Mouse (Mus musculus): ENCODE data around the gene Rnls.

The Rnls gene

DNA sequence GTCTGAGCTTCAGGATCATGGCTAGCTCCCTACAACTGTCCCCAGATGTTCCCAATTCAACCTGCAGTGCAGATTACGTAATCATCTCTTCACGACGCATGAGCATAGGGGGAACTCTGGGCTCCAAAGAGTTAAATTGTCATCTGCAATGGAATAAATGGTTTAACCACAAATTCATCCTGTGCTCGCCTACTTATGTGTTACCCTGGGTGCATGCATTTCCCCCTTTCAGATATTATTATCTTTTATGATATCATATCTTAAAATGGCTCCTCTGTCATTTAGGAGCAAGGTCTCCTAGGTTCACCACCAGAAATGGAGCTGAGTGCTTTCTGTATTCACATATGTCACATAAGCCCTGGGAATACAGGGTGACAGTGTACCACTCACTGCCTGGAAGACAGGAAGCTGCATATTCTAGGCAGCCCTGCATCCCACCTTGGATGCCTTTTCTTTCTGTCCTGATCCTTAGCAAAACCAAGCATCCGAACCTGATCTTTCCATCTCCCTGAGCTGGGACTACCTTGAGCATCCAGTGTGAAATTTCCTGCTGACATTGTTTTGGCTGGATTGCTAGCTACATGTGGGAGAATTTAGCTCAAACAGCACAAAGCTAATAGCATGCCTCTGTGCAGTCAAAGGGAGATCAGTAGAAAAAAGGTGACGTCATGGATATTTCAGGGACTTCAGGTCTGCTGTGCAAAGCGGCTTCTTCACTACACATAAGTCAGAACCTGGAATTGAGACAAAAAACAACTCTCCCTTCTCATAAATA lies 289.9 kb downstream of the Rnls start:
- DNase-seq = no peak

DNA sequence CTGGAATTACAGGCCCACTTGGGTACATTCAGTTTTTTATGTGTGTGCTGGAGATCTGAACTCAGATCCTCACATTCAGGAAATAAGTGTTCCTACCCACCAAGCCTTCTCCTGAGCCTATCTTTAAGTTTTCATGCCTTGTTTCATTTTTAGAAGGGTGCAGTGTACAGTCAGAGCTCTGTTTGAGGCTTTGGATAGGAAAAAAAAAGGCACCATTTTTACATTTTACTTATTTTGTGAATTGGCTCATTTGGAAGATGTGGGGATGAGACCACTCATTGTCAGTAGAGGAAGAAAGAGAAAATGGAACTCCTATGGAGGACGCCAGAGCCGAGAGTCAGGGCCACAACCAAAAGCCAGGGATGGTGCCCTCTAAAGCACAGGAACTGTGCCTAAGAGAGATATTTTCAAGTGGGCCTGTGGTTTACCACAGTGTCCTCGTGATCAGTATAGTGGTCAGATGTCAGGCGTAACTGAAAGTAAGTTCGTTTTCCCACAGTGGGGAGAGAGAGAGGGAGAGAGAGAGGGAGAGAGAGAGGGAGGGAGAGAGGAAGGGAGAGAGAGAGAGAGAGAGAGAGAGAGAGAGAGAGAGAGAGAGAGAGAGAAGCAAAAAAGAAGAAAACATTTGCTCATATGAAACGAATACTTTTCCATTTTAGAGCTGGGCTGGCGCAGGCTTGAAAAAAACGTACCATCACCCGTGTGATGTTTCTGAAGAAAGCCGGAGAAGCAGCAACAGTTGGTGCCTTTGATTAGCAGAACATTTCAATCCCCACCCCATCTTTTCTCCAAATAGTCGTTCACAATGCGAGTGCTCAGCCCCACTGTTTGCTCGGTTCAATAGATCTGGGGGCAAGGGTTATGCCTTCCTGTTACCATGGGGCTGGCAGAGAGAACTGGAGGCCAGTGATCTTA lies 290.7 kb downstream of the Rnls start:
- DNase-seq = no peak

DNA sequence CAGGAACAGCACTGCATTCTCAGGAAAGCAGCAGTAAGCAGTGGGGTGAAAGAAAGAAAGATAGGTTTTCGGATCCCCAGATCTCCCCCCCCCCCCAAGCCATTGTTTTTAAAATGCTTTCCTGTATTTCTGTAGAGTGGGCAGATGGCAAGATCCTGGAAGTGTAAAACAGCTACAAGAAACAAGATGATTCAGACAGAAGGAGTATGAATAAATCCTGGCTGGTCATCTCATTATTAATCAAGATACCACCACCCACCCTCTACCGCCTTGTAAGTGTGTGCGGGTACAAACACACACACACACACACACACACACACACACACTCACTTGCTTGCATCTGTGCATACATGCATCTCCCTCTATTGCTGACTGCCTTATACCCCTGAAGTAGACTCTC lies 291.5 kb downstream of the Rnls start:
- DNase-seq = no peak

DNA sequence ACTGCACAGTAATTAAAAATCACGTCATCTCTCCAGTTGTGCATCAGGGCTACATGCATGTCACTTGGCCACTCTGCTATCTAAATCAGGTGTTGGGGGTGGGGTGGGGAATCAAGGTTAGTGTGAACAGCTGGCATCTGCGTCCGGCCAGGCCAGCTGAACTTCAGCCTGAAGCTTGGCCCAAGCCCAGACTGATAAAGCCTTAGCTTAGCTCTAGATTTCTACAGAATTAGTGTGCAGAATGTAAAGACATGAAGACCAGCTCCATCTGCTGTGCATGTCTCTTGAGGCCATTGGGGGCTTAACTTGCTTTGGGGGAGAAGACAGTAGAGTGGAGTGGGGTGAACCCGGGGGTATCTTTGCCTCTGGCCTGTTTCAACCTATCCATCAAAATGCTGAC lies 292.1 kb downstream of the Rnls start:
- DNase-seq = peak in 1 of 2 experiments; percentile 20

DNA sequence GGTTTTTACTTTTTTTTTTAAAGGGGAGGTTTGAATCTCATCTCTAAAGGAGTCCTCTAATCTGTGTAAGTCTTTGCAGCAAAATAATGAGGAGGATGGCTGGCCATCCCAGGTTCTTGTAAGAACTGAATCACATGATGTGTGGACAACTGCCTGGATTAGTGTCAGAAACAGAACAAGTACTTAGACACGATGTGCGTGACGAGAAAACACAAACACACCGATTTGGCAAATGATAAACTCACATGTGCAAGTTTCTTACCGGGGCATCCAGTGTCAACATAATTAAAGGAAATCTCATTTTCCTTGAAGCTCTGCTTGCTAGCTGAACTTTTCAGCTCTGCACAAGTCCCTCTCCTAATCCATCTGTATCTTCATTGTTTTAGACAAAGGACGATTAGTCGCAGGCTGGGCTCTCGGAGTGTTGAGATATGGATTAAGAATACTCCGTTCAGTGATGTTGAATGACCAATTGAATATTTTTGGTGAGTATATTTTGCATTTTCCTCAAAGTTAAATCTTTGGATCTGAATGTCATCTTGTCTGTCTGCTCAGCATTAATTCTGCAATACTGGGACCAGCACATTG lies 292.8 kb downstream of the Rnls start:
- no peak for DNase-seq

DNA sequence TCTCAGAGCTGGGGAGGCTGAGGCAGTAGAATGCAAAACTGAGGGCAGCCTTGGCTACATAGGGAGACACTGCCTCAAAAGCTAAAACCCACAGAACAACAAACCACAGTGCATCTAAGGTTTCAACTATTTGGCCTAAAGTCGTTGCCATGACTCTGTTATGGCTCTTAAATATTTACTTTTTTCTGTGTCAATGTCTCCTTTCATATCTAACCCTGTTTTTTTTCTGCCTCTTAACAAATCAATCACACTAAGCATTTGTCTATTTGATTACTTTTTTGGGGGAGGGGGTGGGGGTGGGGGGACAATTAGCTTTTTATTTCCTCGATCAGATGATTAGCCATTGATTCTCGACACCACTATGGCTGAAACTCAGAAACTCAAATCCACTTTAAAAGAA lies 294.4 kb downstream of the Rnls start:
- no peak for DNase-seq

DNA sequence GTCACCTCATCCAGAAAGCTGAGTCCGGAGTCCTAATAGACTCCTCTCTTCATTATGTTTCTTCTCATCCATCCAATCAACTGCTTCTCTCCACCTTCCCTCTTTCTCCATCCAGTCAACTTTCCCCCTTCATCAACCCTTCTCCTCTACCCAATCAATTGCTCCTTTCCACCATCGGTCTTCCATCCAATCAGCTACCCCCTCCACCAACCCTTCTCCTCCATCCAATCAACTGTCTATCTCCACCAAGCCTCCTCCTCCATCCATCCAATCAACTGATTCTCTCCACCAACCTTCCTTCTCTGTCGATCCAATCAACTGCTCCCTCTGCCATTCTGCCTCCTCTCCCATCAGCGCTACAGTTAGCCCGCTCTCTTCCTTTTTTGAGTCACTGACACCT lies 295.5 kb downstream of the Rnls start:
- no peak for DNase-seq

DNA sequence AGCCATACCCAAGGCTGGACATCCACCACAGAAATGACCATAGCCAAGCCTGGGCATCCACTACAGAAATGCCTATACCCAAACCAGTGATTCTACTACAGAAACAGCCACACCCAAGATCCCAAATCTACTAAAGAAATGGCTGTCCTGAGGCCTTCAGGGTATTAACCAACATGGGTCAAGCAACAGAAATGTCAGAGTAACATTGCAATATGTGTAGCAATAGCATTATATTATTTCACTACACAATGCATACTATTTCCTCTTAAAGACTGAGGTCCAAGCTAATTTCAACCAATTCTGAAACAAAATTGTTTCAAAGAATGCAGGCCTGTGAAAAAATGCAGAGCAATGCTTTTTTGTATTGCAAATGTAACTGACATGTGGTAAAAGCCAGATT lies 299.5 kb downstream of the Rnls start:
- no peak for DNase-seq

DNA sequence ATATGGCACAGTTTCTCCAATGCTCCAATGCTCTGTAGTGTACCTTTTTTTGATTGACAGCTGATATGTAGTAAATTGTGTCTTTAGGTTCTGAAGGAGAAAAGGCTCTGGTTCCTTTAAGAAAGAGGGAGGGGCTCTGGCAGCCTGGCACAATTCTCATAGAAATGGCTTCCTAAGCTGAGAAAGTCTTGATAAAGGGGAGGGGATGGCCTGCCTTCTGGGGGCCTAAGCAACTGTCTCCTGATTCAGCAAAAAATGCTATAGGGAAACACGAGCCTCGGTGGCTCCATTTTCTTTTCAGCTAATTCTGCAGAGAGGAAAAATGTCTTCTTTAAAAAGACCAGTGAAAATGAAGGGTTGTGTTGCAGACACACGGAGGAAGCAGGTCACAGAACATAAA lies 300.8 kb downstream of the Rnls start:
- DNase-seq = no peak

DNA sequence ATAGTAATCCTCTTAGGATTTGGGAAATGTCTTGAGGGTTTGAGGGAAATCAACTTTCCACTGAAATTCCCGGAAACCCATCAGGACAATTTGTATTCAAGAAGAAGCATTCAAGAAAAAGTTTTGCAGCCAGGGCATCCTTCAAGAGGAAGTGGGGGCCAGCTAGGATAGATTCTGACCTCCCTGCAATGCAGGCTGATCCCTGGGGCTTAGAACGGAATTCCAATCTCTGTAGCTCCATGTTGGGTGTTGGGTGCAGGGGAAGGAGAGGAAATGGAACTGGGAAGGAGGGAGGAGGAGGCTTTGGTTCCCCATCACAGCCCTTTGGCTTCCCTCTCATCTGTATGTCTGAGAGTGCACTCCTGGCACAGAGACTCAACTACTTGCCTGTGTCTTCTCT lies 303.2 kb downstream of the Rnls start:
- no peak for DNase-seq

DNA sequence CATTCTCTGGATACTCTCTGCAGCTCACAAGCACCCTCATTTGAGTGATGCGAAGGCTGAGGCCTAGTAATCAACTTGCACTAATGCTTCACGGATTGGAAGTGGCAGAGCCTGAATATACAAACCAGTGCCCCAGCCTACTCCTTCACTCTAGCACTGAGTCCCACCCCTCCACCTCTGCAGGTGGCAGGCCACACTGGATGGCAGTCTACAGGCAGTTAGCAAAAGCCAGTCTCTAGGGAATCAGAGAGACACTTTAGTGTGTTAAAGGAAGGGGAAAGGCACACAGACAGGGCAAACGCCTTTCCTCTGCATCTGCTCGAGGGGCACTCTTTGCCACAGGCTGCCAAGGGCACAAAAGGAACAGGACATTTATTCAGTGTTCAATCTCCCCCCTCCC lies 304.1 kb downstream of the Rnls start:
- no peak for DNase-seq
